In genomic region chr4:133440377-133440795, GRCm38 (mm10) we compare ENCODE assay signal across 7 mouse cellular contexts. TPM values are rescaled to one million over a fixed set of nuclear protein-coding genes. Genes with fewer than 3 reads are reported as not detected.
DNase-seq lines count a peak whose midpoint lies in the region; ATAC-seq and TF ChIP-seq lines count a peak whose summit lies in the region.

No protein-coding gene starts in this region.

- peaks cover 32% of the 10 kb centered on the region for H3K27me3 ChIP-seq in liver, embryonic 15.5 days
- no peaks in the 10 kb centered on the region for H3K27me3 ChIP-seq in stomach, postnatal 0 days (ENCODE audit: control insufficient read depth, insufficient read depth, low read length)

- TF ChIP-seq EP300 in stomach, postnatal 0 days (optimal IDR thresholded peaks at IDR 0.05) = no peak

- H3K4me1 ChIP-seq in liver, embryonic 15.5 days (replicated peaks) = 0 out of 2 replicates have a peak, but pooled peaks cover 7% of the 10 kb centered on the region
- H3K4me1 ChIP-seq in stomach, postnatal 0 days (replicated peaks; ENCODE audit: control insufficient read depth, insufficient read depth) = peaks cover 3% of the 10 kb centered on the region; the same call in 1 of the 2 replicates

- no peaks in the 10 kb centered on the region for H3K36me3 ChIP-seq in liver, embryonic 15.5 days (replicated peaks)
- H3K36me3 ChIP-seq in stomach, postnatal 0 days (ENCODE audit: control insufficient read depth, insufficient read depth, low read length) = no peaks in the 10 kb centered on the region

- no peak overlapping the region for H3K27ac ChIP-seq in liver, embryonic 15.5 days (replicated peaks)
- peak overlapping the region; percentile 78 for H3K27ac ChIP-seq in stomach, postnatal 0 days (replicated peaks)

- no peak for TF ChIP-seq CTCF in stomach, postnatal 0 days (IDR thresholded peaks at IDR 0.05; ENCODE audit: low read depth)

- no peak for ATAC-seq in liver, embryonic 15.5 days (ENCODE audit: insufficient read depth)
- ATAC-seq in stomach, postnatal 0 days (ENCODE audit: low FRiP score, low TSS enrichment) = peak; percentile 72

- peak overlapping the region; percentile 39 for H3K4me2 ChIP-seq in liver, embryonic 15.5 days
- peak overlapping the region; percentile 41 for H3K4me2 ChIP-seq in stomach, postnatal 0 days (replicated peaks; ENCODE audit: low read depth)

- no peak overlapping the region for H3K4me3 ChIP-seq in liver, embryonic 15.5 days (replicated peaks)
- no peak overlapping the region for H3K4me3 ChIP-seq in stomach, postnatal 0 days (ENCODE audit: low read depth, low read length)

- peak; percentile 73 for DNase-seq in A20 (ENCODE audit: low read depth, low spot score)
- peak; percentile 88 for DNase-seq in ES-CJ7 (ENCODE audit: low read depth, low spot score)
- DNase-seq in forelimb bud, embryonic 11.5 days (ENCODE audit: low read depth, low spot score) = peak; percentile 59
- peak; percentile 58 for DNase-seq in stomach, postnatal 0 days (ENCODE audit: low spot score)
- no peak for DNase-seq in cerebellum, adult 11-12 months
- no peak for DNase-seq in lung, postnatal 36 days

- no peaks in the 10 kb centered on the region for H3K9me3 ChIP-seq in liver, embryonic 15.5 days (replicated peaks)
- no peaks in the 10 kb centered on the region for H3K9me3 ChIP-seq in stomach, postnatal 0 days (ENCODE audit: control insufficient read depth, low read length)

- 5% methylated on average over 6 of the region's 6 CpGs for WGBS in liver, embryonic 15.5 days (ENCODE audit: insufficient replicate concordance)
- 4% methylated on average over 6 of the region's 6 CpGs for WGBS in stomach, postnatal 0 days

- H3K9ac ChIP-seq in liver, embryonic 15.5 days = no peak overlapping the region
- H3K9ac ChIP-seq in stomach, postnatal 0 days (ENCODE audit: low read length) = no peak overlapping the region

RNA-seq across cellular contexts. Expression of gene Tent5b, which starts 39.5 kb away (rescaled TPM):
- 0.15 and 0.21 TPM in 2 replicates for polyA plus RNA-seq in liver, embryonic 15.5 days (2015; fragmentation: Nextera tagmentation; extraction: Ambion mirVana)
- 34.0 and 35.3 TPM in 2 replicates for polyA plus RNA-seq in stomach, postnatal 0 days (2015; fragmentation: Nextera tagmentation; extraction: Ambion mirVana)

RNA-seq across cellular contexts. Expression of gene Trnp1, which starts 58.0 kb away (rescaled TPM):
- polyA plus RNA-seq in liver, embryonic 15.5 days (2015; fragmentation: Nextera tagmentation; extraction: Ambion mirVana) = 0.06 TPM in 1 of 2 replicates, not detected in the other
- 4.0 and 4.4 TPM in 2 replicates for polyA plus RNA-seq in stomach, postnatal 0 days (2015; fragmentation: Nextera tagmentation; extraction: Ambion mirVana)

Comparison
In these comparisons a context has a peak if more than half of its experiments do, and no peak if none do; other contexts are left out.
1. DNase-seq: peak in A20 (single experiment), ES-CJ7 (single experiment), forelimb bud, embryonic 11.5 days (single experiment) and stomach, postnatal 0 days (single experiment); none in cerebellum, adult 11-12 months (single experiment) and lung, postnatal 36 days (single experiment).
2. RNA of gene Tent5b, which starts 39.5 kb away (polyA plus RNA-seq): 34.0 to 35.3 TPM in stomach, postnatal 0 days; 0.15 to 0.21 TPM in liver, embryonic 15.5 days; every median in the first group is over 10 times any median in the second.